Comparison of ENCODE assay signal across 8 mouse cellular contexts in genomic region chr7:44815721-44816469, GRCm38 (mm10). TPM values are rescaled to one million over a fixed set of nuclear protein-coding genes. Genes with fewer than 3 reads are reported as not detected.
DNase-seq lines count a peak whose midpoint lies in the region; ATAC-seq and TF ChIP-seq lines count a peak whose summit lies in the region.

TSS of gene Nup62 (plus strand) at chr7:44816088.
TSS of gene Il4i1 (plus strand) at chr7:44816387.

- H3K9ac ChIP-seq in hindbrain, postnatal 0 days (replicated peaks; ENCODE audit: low read length): peak within 1 kb of the TSS; percentile 93

- no peaks in the 10 kb centered on the region for H3K9me3 ChIP-seq in hindbrain, postnatal 0 days (ENCODE audit: low read length)

- peak within 1 kb of the TSS; percentile 99 for H3K4me3 ChIP-seq in gastrocnemius, adult 2 months
- H3K4me3 ChIP-seq in hindbrain, postnatal 0 days (ENCODE audit: low read length): peak within 1 kb of the TSS; percentile 85
- H3K4me3 ChIP-seq in left cerebral cortex, adult 2 months: peak within 1 kb of the TSS; percentile 71

- peaks cover 23% of the 10 kb centered on the region for H3K4me1 ChIP-seq in hindbrain, postnatal 0 days (ENCODE audit: insufficient read depth, low read length)

- no peaks in the 10 kb centered on the region for H3K27me3 ChIP-seq in hindbrain, postnatal 0 days (ENCODE audit: insufficient read depth, low read length)

- ATAC-seq in common myeloid progenitor, adult 5-6 weeks (replicated peaks; ENCODE audit: low read depth, poor library complexity, severe bottlenecking): peak; percentile 85
- ATAC-seq in hindbrain, postnatal 0 days: peak; percentile 95
- peak; percentile 92 for ATAC-seq in megakaryocyte, adult 5-6 weeks (ENCODE audit: poor library complexity, severe bottlenecking)

- H3K27ac ChIP-seq in gastrocnemius, adult 2 months: peak within 1 kb of the TSS; percentile 99
- H3K27ac ChIP-seq in hindbrain, postnatal 0 days: peak within 1 kb of the TSS; percentile 94
- H3K27ac ChIP-seq in left cerebral cortex, adult 2 months: peak within 1 kb of the TSS; percentile 95

- H3K4me2 ChIP-seq in hindbrain, postnatal 0 days (ENCODE audit: low read depth, low read length): peak within 1 kb of the TSS; percentile 87

- under 1% methylated on average over 58 of the region's 62 CpGs for WGBS in hindbrain, postnatal 0 days

- peak; percentile 100 for DNase-seq in ZHBTc4 (ENCODE audit: low read depth, low spot score)
- peak; percentile 99 for DNase-seq in gastrocnemius, adult 2 months
- DNase-seq in hindbrain, postnatal 0 days (ENCODE audit: low spot score): peak; percentile 100
- peak; percentile 98 for DNase-seq in left cerebral cortex, adult 2 months (ENCODE audit: extremely low spot score in 1 of 2, low spot score in 2 of 2)
- DNase-seq in right cerebral cortex, adult 2 months (ENCODE audit: low spot score in 2 of 2): peak; percentile 98 to 99
- peak; percentile 99 for DNase-seq in urinary bladder, postnatal 14 days (ENCODE audit: low spot score)

- no peaks in the 10 kb centered on the region for H3K36me3 ChIP-seq in hindbrain, postnatal 0 days (ENCODE audit: insufficient read depth, low read length)

- TF ChIP-seq CTCF in gastrocnemius, adult 2 months (IDR thresholded peaks at IDR 0.05): no peak
- 0 out of 2 replicates have a peak, but pooled peaks have one; percentile 5 for TF ChIP-seq CTCF in hindbrain, postnatal 0 days (IDR thresholded peaks at IDR 0.05; ENCODE audit: low read depth)
- TF ChIP-seq CTCF in left cerebral cortex, adult 2 months (IDR thresholded peaks at IDR 0.05): no peak; the same call in 1 of the 2 replicates

- intact Hi-C loops in gastrocnemius, adult 2 months (cut with DNase I): loop anchor here (10.0 kb wide), 1 partner anchor 171 kb away; no protein-coding TSS in a partner anchor
- intact Hi-C loops in left cerebral cortex, adult 2 months (cut with DNase I): loop anchor here (2.0 kb wide), 1 partner anchor 67 kb away; the partner anchor contains the start of gene Vrk3

RNA-seq across cellular contexts. Expression of gene Nup62, which starts in this region (rescaled TPM):
- 130 and 136 TPM in 2 replicates for total RNA-seq in common myeloid progenitor, adult 5-6 weeks (2017)
- 10 to 100 TPM; 21.8 to 26.6 TPM for total RNA-seq in gastrocnemius, adult 2 months (2021)
- 67.0 and 69.0 TPM in 2 replicates for total RNA-seq in hindbrain, postnatal 0 days (2014; rRNA removed)
- polyA plus RNA-seq in hindbrain, postnatal 0 days (2015; fragmentation: Nextera tagmentation; extraction: Ambion mirVana): 42.9 and 46.4 TPM in 2 replicates
- 10 to 100 TPM; 31.9 to 32.2 TPM for total RNA-seq in left cerebral cortex, adult 2 months (2021)
- 25.3 and 28.5 TPM in 2 replicates for total RNA-seq in megakaryocyte, adult 5-6 weeks (2015)
- 55.7 and 65.8 TPM in 2 replicates for total RNA-seq in megakaryocyte, adult 5-6 weeks (2017)

RNA-seq across cellular contexts. Expression of gene Il4i1, which starts in this region (rescaled TPM):
- total RNA-seq in common myeloid progenitor, adult 5-6 weeks (2017): 0.55 and 0.73 TPM in 2 replicates
- 1 to 10 TPM; 1.6 to 3.3 TPM for total RNA-seq in gastrocnemius, adult 2 months (2021)
- 0.47 and 0.68 TPM in 2 replicates for total RNA-seq in hindbrain, postnatal 0 days (2014; rRNA removed)
- 0.52 and 0.58 TPM in 2 replicates for polyA plus RNA-seq in hindbrain, postnatal 0 days (2015; fragmentation: Nextera tagmentation; extraction: Ambion mirVana)
- 1 to 10 TPM; 1.8 to 2.0 TPM for total RNA-seq in left cerebral cortex, adult 2 months (2021)
- 0.38 and 1.9 TPM in 2 replicates for total RNA-seq in megakaryocyte, adult 5-6 weeks (2015)
- total RNA-seq in megakaryocyte, adult 5-6 weeks (2017): 1.5 TPM in 1 of 2 replicates, not detected in the other

Comparison
In these comparisons a context has a peak if more than half of its experiments do, and no peak if none do; other contexts are left out.
1. Peak in every context shown above with its lines: DNase-seq, ATAC-seq, H3K4me3 ChIP-seq and H3K27ac ChIP-seq.